Mouse (Mus musculus) hematopoietic stem cell, adult 5-6 weeks (primary cell): ENCODE data around the gene Wdr44. TPM values are rescaled to one million over a fixed set of nuclear protein-coding genes. Genes with fewer than 3 reads are reported as not detected.
A peak's percentile ranks its signal among the peaks of the same experiment; 100 is the strongest.

ENCODE experiments used
- ATAC-seq, 2 experiments: fragments of 125-278 bp in 1 of 2; replicated peaks in 1 of 2; 2 replicates each; pipeline ENCODE4 v1.8.0; 2016 to 2017; ENCODE audit warnings: inconsistent platforms in 2 of 2, mild to moderate bottlenecking in 2 of 2, moderate number of reproducible peaks in 2 of 2, low read depth in 1 of 2, moderate TSS enrichment in 1 of 2; ENCODE audit not compliant: low FRiP score in 2 of 2, poor library complexity in 2 of 2, severe bottlenecking in 2 of 2, insufficient read depth in 1 of 2, low TSS enrichment in 1 of 2
- total RNA-seq: library from RNA; stranded (forward); fragments of 172-1452, 232-1000 nt; gene quantifications from 2 replicates; pipeline ENCODE4 v1.2.3, GENCODE M21; 2017

The Wdr44 gene
- 16.9 and 19.1 TPM in 2 replicates for total RNA-seq

DNA sequence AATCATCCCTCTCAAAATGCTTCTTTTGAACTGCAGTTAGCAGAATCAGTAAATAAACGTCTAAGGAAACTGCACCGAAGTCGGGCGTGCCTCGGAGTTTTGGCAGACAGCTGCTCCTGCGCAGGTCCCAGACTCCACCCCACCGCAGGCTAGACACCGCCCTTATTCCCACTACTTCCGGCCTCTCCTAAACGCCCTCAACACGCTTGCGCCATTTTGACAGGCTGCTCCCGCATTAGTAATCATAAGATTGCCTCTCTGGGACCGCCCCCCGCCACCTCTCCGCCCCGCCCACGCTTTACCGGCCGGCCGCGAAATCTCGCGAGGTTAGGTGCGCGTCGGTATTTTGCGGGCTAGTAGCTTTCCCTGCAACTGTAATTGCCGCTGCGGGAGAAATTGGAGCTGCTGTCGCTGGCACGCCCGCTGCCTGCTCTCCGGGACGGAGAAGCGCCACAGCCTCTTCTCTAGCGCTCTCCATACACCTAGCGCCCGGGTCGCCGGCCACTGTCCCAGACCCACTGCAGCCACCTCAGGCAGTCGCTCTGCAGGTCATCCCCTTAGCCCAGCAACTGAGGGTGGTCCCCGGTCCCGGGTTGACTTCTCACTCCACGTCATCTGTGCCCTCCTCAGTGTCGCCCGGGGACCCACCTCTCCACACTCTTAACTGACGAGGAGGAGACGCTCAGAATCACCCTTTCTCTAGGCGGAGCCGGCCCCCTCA, at the start of gene Wdr44:
Gene Wdr44, plus strand, starts transcription at position 330 of the 721 bp plus-strand sequence.
- peak; percentile 96 to 98 for ATAC-seq

DNA sequence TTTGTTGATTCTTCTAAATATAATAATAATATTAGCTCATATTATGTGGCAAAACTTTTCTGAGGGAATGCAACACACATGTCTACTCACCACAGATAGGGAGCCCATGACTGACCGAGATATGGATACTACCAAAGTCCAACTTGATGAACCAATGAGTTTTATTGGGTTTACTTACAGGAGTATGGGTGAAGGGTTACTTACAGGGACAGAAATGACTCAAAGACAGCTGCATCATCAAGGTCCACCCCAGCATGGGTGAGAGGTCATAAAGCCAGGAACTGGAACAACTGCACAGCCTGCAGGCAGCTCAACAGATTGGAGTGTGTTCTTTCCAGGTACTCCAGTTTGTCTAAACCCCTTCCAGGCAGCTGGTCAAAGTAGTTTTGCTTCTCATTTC, 44.5 kb upstream of the Wdr44 start:
- no peak for ATAC-seq

DNA sequence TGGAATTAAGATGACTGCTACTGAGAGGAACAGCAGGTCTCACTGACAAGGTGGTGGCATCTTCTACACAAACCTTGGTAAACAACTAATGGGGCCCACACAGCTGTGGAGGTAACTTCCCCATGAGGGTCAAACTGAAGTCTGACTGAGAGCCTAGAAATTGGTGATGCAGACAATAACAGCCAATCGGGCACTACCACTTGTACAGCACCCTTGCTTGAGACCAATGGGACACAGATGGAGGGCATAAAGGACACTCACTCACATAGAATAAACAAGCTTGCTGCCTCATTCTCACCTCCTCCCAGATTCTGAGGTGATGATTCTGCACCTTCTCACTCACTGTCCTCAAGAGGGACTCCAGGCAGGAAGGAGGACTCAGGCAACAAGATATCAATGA, 30.6 kb upstream of the Wdr44 start:
- ATAC-seq, result peak in 1 of 2 experiments; percentile 27; a peak in 1 of 4 replicates

DNA sequence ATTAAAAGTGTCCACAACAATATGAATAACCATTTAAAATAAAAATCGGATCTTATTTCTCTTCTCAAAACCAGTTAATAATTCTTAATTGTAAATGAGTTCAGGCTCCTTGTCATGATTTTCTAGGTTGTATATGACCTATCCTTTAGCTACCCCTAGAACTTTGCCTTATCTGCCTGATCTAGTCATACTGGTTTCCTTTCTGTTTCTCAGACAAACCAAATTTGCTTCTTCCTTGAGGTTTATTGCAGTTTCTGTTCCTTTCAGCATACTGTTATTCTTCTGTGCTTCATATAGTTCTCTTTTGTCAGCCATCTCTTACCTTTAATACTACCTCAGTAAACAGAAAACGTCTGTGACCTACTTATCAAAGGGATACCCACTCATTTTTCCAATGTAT, 19.7 kb upstream of the Wdr44 start:
- ATAC-seq, result no peak

DNA sequence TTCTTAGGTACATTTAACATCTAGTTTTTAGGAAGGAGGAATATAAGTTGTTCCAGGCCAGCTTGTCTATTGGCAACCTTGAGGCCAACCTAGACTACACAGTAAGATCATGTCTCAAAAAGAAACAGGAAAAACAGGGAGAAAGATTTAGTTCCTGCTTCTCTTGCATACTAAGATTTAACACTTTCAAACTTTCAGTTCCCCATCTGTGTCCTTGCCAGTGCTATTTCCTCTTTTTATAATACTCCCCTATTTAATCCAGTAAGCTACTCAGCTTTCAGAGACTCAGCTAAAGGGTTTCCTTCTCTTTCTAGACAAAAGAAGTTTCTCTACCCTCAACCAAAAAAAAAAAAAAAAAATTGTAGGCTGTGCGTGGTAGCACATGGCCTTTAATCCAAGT, 17.4 kb upstream of the Wdr44 start:
- peak; percentile 81 to 89 for ATAC-seq

DNA sequence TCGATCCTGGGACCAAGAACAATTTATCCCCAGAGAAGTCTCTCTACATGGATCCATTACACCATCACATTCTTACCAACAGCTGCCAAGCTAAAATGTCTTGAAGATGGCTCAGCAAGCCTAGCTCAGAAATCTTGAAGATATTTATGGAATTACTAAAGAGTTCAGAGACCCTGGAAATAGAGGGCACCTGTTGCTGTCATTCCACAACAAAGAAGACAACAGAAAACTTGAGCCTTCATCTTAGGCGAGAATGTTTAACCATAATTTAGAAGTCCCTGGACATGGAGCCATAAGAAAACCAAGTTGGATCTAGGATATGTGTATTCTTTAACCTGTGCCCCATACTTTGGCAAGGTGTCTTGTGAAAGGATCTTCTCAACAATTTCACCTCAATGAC, 16.3 kb upstream of the Wdr44 start:
- ATAC-seq, result no peak

DNA sequence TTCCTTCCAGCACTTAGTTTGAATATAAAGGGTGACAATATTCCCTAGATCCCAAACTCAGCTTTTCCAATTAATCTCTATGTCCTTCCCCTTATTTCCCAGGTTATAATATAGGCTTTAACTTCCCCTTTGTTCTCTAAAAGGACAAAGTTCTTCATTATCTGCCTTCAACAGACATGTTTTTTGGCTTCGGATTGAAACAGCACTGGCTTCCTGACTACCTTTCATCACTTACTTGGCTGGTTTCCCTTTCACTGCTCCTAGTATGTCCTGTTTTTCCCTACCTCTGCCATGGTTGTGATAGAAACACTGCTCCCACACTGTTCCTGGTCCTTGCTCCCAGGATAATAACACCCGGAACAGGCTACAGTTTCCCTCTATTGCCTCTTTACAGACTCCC, 15.3 kb upstream of the Wdr44 start:
- no peak for ATAC-seq

DNA sequence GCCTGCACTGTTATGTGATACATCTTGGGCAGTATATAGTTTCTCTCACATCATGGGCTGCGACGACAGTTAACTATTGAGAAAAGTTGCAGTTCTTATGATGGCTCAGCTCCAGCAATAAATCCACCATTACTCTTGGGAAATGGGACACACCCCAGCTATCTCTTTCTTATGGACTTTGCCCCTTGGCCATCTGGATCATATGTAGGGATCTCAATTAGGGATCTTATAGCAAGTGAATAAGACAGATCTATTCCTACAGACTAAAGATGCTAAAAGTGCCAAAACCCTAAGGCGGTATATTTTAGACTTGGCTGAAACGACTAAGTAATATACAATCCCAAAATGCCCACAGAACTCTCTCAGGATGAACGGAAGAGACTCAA, 522 bp upstream of the Wdr44 start:
- ATAC-seq, result no peak

DNA sequence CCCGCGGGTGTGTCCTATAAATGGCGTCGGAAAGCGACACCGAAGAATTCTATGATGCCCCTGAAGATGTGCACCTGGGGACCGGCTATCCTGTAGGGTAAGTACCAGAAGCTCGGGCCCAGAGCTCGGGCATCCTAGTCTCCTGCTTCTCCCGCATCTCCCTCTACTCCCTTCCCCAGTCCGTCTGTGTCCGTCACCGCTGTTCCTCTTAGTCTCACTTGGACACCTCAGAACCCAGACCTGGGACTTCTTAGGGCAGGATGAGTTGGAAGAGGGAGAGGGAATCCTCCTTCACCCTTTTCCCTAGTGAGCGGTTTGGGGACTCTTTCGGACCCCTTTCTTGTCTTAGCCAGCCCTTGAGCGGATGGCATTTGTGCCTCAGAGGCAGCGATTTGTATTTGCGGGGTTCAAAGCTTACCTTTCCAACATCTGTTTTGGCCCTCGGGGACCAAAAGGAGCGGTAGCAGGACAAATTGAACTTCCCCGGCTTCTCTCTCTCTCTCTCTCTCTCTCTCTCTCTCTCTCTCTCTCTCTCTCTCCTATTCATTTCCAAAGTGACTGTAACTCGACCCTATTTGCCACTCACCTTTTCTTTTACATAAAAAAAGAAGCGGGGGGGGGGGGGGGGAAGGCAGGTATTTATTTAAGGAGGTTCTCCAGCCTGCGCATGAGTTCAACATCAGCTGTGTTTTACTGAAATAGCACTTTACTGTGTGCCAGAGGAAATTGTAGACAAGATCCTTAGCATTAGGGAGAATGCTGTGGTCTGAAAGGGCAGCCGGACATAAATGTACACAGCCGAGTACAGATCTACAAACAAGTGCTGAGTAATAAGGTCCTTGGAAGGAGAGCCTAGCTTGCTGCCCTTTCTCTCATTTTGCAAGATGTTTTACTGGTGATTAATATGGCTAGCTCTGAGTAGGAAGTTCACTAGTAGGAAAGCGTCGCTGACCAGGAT, 871 bp downstream of the Wdr44 start:
- peak in 1 of 2 experiments; percentile 15; a peak in 1 of 4 replicates for ATAC-seq

DNA sequence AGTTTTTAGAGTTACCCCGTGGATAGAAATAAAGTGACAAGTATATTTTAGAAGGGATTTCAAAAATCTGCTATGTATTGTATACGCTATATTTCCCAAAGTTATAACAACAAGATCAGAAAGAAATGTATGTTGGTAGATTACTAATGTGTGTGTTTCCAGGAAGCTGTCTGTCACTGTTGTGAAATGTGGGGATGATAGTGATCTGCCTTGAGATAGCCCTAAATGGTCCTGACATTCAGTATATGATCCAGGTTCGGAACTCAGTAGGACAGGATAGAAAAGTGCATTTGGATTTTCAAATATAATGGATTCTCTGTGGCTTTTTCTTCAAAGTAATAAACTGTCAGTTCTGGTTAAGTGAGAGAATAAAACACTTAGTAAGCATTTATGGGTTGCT, 1.7 kb downstream of the Wdr44 start:
- ATAC-seq, result no peak

DNA sequence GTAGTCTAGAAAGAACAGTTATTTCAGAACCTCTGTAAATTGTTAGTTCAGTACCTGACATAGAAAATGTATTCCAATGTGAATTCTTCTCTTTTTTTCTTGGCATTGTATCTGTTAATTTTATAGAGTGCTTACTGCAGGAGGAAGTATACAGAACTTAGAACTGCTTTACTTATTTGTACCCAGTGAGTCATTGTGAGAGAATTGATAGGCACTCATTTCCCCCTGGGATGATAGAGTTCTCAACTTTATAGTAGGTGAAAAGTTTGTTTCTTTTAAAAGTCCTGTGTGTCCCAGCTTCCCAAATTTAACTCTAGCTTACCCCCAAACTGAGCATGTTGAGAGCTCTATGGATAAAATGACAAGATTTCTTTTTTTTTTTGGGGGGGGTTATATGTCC, 2.3 kb downstream of the Wdr44 start:
- ATAC-seq, result no peak

DNA sequence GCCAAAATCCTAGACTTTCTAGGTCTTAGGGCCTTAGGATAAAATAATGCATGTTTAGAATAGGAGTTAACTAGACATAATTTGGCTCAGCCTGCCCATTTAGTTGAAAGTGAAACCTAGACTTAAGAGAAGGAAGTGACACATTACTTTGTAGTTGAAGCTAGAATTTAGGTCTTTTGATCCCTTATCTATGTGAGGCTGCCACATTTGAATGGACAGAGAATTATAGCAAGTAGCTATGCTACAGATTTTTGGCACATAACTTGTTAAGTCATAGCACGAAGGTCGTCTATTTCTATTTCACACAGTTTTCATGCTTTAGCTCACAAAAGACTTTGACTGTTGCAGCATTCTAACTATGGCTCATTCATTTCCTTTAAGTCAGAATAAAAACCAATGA, 4.5 kb downstream of the Wdr44 start:
- 0 out of 4 replicates have a peak, but pooled peaks of 1 of the 2 experiments have one; percentile 19 for ATAC-seq

DNA sequence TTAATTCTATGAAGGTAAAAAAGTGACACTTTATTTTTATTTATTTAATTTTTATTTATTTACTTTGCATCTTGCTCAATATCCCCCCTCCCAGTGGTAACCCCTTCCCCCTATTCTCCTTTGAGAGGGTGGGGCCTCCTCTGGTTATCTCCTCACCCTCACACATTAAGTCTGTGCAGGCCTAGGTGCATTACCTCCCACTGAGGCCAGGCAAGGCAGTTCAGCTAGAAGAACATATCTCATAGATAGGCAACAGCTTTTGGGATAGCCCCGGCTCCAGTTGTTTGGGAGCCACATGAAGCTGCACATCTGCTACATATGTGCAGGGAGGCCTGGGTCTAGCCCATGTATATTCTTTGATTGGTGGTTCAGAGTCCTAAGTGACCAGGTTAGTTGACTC, 6.2 kb downstream of the Wdr44 start:
- ATAC-seq, result no peak

DNA sequence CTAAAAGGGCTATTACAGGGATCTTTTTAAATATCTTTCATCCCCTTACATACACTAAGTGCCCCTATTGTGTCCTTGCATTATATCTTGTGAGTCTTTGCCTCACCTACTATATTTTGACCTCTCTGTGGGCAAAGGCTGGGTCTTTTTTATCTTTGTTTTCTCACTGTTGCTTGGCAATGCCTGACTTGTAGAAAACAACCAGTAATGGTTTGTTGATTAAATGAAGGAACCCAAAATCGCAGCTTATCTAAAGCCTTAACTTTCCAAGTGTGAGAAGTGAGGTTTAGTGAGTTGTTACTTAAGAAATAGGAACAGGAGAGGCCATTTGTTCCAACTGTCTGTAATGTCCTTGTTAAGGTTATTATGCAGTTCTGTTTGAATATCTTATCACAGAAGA, 24.4 kb downstream of the Wdr44 start:
- no peak for ATAC-seq

DNA sequence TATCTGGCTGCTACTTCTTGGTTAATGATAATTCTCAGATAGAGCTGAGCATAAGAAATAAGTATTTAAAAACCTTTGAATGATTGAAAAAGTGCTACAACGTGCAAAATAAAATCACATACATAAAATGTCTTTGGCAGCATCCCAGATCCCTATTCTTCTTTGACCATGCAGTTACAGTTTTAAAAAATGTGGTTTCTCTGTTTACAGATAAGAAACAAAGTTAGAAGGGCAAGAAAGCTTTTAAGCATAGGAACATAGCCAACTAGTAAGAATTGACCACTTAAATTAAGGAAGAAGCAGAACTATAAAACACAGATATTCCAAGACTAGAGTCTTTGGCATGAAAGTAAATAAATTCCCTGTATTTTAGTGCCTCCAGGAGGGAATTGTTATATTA, 34.6 kb downstream of the Wdr44 start:
- ATAC-seq, result no peak

DNA sequence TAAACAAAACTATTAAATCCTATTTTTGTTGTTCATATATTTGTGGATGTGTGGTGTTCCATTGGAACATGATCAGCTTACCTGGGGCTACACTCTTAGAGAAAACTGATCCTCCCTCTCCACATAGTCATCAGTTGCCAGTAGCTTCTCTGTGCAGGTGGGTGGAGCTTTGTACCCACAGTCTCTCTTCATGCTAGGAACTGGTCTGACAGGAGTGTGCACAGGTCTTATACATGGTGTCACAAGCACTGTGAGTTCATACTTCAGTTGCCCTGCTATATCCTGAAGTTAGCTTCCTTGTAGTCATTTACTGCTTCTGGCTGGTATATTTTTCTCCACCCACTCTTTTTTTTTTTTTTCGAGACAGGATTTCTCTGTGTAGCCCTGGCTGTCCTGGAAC, 61.8 kb downstream of the Wdr44 start:
- ATAC-seq, result no peak

DNA sequence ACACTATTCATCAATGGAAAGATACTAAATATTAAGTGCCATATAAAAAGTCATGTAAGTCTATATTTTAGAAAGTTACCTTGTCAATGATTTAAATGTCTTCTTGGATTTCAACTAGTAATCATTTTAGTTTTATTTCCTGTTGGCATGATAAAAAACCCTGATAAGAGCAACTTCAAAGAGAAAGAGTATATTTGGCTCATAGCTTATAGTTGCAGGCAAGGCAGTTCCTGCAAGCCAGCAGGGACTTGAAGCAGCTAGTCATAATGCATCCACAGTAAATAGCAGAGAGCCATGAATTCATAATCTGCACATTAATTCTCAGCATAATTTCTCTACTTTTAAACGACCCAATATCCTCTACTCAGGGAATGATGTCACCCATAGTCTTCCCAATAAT, 75.0 kb downstream of the Wdr44 start:
- no peak for ATAC-seq

DNA sequence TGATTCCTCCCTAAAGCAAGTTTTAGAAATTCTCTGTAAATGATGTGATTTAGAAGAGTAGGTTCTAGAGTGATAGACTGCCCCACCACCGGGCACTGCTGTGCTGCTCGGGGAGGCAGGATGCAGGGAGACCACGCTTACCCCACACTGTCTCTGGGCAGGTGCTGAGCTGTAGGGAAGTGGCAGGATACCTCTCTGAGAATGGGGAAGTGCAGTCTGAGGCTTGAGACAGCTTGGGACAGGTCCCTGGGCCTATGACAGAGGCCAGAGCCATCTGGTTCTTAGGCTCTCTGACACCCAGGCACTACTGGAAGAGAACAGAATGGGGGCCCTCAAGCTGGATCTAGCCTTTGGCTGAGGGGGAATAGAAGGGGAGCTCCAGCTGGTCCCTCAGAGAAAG, 114.3 kb downstream of the Wdr44 start:
- ATAC-seq, result peak; percentile 46 to 51; a peak in 2 of 4 replicates
